Mouse (Mus musculus) intestine, embryonic 15.5 days (tissue): Measurements from ENCODE around the gene Snd1. TPM values are rescaled to one million over a fixed set of nuclear protein-coding genes. Genes with fewer than 3 reads are reported as not detected.

Experiments used
- ATAC-seq: fragments of 200-750 bp; cut with Nextera tagmentation; 2 replicates; pipeline ENCODE4 v1.8.0; 2017; ENCODE audit warnings: moderate TSS enrichment, moderate library complexity
- H3K27ac ChIP-seq: fragments of 300-500 bp; sonication (generic); 2 replicates; pipeline ENCODE4 v1.5.1; 2015; ENCODE audit warnings: mild to moderate bottlenecking, inconsistent platforms
- H3K27me3 ChIP-seq: fragments of 300-500 bp; sonication (generic); replicated peaks from 2 replicates; pipeline ENCODE4 v1.6.1; 2015; ENCODE audit warnings: inconsistent platforms
- H3K36me3 ChIP-seq: fragments of 300-500 bp; sonication (generic); 2 replicates; pipeline ENCODE4 v1.6.1; 2015; ENCODE audit warnings: inconsistent platforms
- H3K4me1 ChIP-seq: fragments of 300-500 bp; sonication (generic); replicated peaks from 2 replicates; pipeline ENCODE4 v1.6.1; 2015; ENCODE audit warnings: inconsistent platforms
- H3K4me2 ChIP-seq: fragments of 300-500 bp; sonication (generic); replicated peaks from 2 replicates; pipeline ENCODE4 v1.6.1; 2015; ENCODE audit warnings: mild to moderate bottlenecking, inconsistent platforms
- H3K4me3 ChIP-seq: fragments of 300-500 bp; sonication (generic); replicated peaks from 2 replicates; pipeline ENCODE4 v1.5.1; 2015; ENCODE audit warnings: inconsistent platforms
- H3K9ac ChIP-seq: fragments of 300-500 bp; sonication (generic); 2 replicates; pipeline ENCODE4 v1.6.1; 2015; ENCODE audit warnings: inconsistent platforms
- H3K9me3 ChIP-seq: fragments of 300-500 bp; sonication (generic); 2 replicates; pipeline ENCODE4 v1.6.1; 2016; ENCODE audit warnings: inconsistent platforms
- WGBS: fragments of 180-500 bp; shearing (Covaris S2); methylation state at CpG from one replicate; pipeline ENCODE4 v1.1.7; 2015; 5-methylcytosine and 5-hydroxymethylcytosine counted together
- polyA plus RNA-seq: library from polyadenylated mRNA; unstranded; fragments of >200 nt; fragmentation: Nextera tagmentation; extraction: Ambion mirVana; gene quantifications from 2 replicates; pipeline ENCODE4 v1.2.1, GENCODE M21; 2015

The Snd1 gene
- polyA plus RNA-seq, 1 experiment from 2014 or later: 128 TPM

DNA sequence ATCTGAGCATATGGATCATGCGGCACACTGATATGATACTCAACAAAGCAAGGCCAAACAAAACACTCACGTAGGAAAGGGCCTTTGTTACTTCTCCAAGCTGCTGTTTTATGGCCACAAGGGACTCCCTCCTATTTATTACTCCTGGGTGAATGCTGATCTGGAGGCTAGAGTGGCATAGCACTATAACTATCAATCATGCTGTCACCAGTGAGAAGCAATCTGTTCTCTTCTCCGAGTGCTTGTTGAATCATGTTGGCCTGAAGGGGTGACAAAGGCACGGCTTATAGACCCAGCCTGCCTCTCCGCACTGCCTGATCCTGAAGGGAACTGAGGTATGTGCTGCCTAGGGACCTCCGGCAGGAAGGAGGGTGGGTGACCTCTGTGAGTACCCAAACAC, 10.3 kb upstream of the Snd1 start:
- Histone ChIP-seq H3K9ac (no peak overlapping the region), H3K4me3 (no peak overlapping the region), H3K27ac (no peak overlapping the region), H3K36me3 (no peaks in the 10 kb centered on the region), H3K27me3 (no peaks in the 10 kb centered on the region), H3K9me3 (no peaks in the 10 kb centered on the region), H3K4me1 (no peaks in the 10 kb centered on the region), H3K4me2 (no peak overlapping the region; the same call in 1 of the 2 replicates)
- WGBS: 16% methylated on average over 6 of the region's 6 CpGs
- ATAC-seq: peak; percentile 91

DNA sequence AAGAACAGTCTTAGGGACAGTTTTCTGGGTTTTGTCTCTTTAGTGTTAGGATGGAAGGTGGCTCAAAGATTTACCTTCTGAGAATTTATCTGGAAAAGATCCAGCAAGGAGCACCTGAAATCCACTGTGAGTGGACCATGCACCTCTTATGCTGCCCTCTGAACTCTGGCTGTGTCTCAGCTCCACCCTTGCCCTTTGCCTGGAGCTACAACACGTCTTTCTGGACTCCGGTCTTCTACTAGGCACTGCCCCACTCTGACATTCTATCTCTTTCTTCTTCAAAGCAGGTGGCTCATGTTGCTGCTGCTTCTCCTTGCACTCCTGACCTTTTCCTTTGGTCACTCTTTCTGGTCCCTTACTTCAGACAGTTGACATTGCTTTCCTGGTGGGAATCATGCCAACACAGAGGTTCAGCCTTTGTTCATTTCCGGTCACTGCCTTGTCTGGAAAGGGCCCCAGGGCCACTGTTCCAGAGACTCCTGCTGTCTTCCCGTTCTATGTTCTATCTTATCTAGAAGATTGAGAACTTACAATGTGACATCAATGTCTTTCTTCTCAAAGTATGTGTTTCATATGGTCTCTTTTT, 4.8 kb upstream of the Snd1 start:
- ATAC-seq: 0 out of 2 replicates have a peak, but pooled peaks have one; percentile 36

DNA sequence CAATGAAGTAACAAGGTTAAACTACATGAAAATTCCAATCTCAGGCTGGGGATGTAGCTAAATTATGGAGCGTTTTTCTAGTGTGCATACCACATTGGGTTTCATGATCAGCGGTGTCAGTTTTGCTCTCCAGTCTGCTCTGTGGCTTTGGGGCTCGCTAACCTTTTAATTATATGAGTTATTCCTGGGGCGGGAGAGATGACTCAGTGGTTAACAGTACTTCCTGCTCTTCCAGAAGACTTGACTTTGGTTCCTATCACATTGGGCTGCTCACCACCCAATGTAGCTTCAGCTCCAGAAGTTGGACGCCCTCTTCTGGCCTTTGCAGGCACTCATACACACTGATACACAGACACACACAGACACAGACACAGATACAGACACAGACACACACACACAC, 4.3 kb upstream of the Snd1 start:
- Histone ChIP-seq H3K4me3 (no peak overlapping the region), H3K4me2 (no peak overlapping the region)
- no peak for ATAC-seq

More for the DNA sequence above, 4.8 kb upstream of the Snd1 start:
- Histone ChIP-seq H3K4me3 (no peak overlapping the region), H3K4me2 (no peak overlapping the region), H3K9ac (no peak overlapping the region), H3K27me3 (no peaks in the 10 kb centered on the region), H3K4me1 (no peaks in the 10 kb centered on the region), H3K9me3 (no peaks in the 10 kb centered on the region), H3K27ac (no peak overlapping the region), H3K36me3 (no peaks in the 10 kb centered on the region)
- WGBS: 63% methylated on average over 4 of the region's 4 CpGs

DNA sequence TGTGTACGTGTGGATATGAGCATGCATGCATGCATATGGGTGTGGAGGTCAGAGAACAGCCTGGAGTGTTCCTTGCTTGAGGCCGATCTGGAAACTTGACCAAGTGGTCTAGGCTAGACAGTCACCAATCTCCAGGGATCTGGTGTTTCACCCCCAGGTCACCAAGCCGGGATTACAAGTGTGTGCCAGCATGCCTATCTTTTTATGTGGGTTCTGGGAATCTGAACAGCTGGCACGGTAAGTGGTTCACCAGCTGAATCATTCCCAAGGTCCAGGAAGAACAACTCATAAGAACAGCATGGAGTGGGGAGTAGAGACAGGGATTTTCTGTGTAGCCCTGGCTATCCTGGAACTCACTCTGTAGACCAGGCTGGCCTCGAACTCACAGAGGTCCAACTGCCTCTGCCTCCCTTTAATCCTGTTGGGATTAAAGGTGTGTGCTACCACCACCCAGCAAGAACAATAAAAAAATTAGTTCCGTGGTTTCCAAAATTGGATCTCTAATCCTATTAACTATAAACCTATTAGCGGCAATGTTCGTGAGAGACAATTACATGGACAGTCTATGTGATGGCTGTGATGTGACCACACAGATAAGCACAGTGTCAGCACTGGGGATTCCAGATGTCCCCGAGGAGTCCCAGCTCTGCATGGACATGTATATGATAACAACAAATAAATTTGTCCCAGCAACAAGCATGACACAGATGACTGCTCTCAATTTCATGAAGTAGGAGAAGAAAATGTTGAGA, 3.5 kb upstream of the Snd1 start:
- Histone ChIP-seq H3K27ac (no peak overlapping the region), H3K9me3 (no peaks in the 10 kb centered on the region), H3K27me3 (no peaks in the 10 kb centered on the region), H3K4me2 (no peak overlapping the region), H3K4me3 (no peak overlapping the region), H3K36me3 (no peaks in the 10 kb centered on the region), H3K4me1 (no peaks in the 10 kb centered on the region), H3K9ac (no peak overlapping the region)
- ATAC-seq: no peak
- WGBS: 87% methylated on average over 9 of the region's 9 CpGs

More for the DNA sequence above, 4.3 kb upstream of the Snd1 start:
- WGBS: 82% methylated on average over 5 of the region's 5 CpGs
- H3K36me3 ChIP-seq: no peaks in the 10 kb centered on the region
- H3K9me3 ChIP-seq: no peaks in the 10 kb centered on the region
- H3K27me3 ChIP-seq: no peaks in the 10 kb centered on the region
- no peak overlapping the region for H3K27ac ChIP-seq
- no peaks in the 10 kb centered on the region for H3K4me1 ChIP-seq
- H3K9ac ChIP-seq: no peak overlapping the region

DNA sequence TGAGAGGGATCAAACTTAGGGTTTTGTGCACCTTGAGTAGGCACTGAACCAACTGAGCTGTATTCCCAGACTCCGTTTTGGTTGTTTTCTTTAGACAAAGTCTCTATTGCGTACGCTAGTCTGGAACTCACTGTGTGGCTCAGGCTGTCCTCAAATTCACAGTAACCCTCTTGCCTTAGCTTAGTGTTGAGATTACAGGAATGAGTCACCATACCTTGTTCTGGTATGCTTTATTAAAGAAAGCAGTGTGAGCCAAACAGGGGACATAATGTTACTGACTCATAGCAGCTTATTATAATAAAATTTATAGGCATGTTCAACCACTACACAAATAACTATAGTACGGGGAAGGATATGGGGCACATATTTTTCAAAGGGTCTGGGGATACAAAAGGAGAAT, 728 bp upstream of the Snd1 start:
- H3K27ac ChIP-seq: no peak overlapping the region
- ATAC-seq: no peak
- 79% methylated on average over 4 of the region's 4 CpGs for WGBS
- no peaks in the 10 kb centered on the region for H3K36me3 ChIP-seq
- H3K9ac ChIP-seq: no peak overlapping the region
- no peaks in the 10 kb centered on the region for H3K9me3 ChIP-seq
- H3K4me3 ChIP-seq: no peak overlapping the region
- no peak overlapping the region for H3K4me2 ChIP-seq
- H3K27me3 ChIP-seq: no peaks in the 10 kb centered on the region
- no peaks in the 10 kb centered on the region for H3K4me1 ChIP-seq

DNA sequence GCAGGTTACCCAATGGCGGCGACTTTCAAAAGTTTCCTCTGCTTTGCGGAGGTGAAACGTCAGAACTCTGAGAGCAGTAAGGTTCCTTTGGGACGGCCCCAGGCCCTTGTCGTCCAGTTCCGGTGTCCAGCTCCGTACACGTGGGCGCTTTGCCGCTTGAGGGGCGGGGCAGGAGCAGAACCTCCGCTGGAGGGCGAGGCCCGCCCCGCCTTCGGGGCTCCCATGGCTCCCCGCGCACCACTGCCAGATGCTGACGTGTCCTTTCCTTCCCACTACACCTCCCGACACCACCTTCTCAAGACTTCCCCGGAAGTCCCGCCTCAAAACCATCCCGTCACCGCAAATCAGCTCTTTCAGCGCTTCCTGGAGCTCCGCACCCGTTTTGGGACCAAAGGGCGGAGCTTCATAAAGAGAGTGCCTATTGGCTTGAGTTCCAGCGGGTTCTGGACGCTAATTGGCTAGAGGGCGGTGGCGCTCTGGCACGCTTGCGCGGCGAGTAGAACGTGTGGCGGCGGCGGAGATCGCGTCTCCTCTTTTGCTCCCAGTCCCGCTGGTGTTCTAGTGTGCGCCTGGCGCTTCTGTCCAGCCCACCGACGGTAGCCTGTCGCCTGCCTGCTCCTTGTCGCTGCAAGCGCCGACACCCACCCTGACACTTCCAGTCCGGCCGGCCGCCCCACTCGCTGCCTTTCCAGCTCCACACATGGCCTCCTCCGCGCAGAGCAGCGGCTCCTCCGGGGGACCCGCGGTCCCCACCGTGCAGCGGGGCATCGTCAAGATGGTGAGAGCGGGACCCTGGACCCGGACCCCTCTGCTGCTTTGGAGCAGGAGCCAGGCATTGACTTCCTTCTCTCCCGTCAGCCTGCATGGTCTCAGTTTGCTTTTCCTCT, 5.2 kb downstream of the Snd1 start:
- peak; percentile 99 for ATAC-seq
- Histone ChIP-seq H3K4me2 (peak overlapping the region; percentile 64), H3K4me1 (peaks cover 24% of the 10 kb centered on the region), H3K4me3 (peak overlapping the region; percentile 99), H3K36me3 (no peaks in the 10 kb centered on the region), H3K9me3 (no peaks in the 10 kb centered on the region), H3K27ac (peak overlapping the region; percentile 87), H3K27me3 (no peaks in the 10 kb centered on the region), H3K9ac (peak overlapping the region; percentile 83)
- under 1% methylated on average over 68 of the region's 68 CpGs for WGBS

DNA sequence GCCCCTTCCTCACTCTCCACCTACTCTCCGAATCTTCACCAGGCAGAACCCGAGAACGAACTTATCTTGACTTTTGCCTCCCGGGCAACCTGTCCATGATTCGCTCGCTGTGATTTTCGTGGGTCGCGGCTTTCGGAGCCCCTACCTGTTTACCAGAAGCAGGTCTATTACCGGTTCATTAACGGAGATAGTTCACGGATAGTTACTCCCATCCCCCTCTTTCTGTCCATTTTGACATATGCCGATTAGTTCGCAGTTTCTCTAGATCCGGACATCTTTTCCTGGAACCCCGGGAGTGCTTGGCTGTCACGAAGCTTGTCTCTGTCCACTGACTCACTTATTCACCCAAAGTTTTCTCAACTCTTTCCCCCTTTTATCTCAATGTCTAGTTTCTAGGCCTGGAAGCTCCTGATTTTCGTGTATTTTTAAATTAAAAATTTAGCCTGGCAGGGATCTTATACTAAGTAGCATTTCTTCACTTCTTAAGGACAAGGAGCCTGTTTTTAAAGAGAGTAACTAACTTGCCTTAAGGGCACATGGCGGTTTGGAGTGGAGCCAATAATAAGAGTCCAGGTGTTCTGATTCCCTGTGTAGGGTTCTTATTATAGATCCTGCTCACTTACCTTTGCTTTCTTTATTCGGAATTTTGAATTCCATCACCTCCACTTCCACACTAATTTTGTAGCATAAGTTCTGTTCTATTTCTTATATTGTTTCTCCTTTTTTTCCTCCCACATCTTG, 6.0 kb downstream of the Snd1 start:
- ATAC-seq: no peak
- peaks cover 24% of the 10 kb centered on the region for H3K4me1 ChIP-seq
- peak overlapping the region; percentile 64 for H3K4me2 ChIP-seq
- H3K27me3 ChIP-seq: no peaks in the 10 kb centered on the region
- peak overlapping the region; percentile 87 for H3K27ac ChIP-seq
- peak overlapping the region; percentile 99 for H3K4me3 ChIP-seq
- peak overlapping the region; percentile 83 for H3K9ac ChIP-seq
- no peaks in the 10 kb centered on the region for H3K36me3 ChIP-seq
- WGBS: 5% methylated on average over 21 of the region's 21 CpGs
- H3K9me3 ChIP-seq: no peaks in the 10 kb centered on the region

DNA sequence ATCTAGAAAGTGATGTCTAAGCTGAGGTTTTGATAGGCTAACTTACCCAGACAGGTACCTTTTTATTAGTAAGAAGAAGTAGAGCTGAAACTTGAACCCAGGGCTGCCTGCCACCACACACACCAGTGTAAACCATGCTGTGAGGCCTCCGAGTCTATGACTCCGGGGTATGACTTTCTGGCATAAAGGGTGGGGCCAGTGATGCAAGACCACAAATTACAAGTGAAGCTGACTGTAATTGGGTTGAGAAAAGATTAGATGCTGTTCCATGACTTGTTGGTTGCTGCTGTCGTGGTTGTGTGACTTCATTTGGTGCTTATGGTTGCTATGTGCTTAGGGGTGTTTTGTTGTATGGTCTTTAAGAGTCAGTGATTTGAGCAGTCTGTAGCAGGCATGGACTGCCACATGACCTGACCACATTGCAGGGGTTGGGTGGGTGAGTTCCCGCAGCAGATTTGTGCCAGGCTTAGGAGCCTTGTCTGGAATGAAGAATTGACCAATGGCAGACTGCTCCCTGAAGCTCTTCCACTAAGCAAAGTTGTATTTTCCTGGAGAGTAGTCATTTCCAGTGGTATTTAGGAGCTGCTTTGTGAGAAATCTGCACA, 7.9 kb downstream of the Snd1 start:
- no peak overlapping the region for H3K9ac ChIP-seq
- H3K4me1 ChIP-seq: peaks cover 30% of the 10 kb centered on the region
- no peaks in the 10 kb centered on the region for H3K36me3 ChIP-seq
- ATAC-seq: no peak
- H3K4me2 ChIP-seq: peak overlapping the region; percentile 64
- WGBS: 60% methylated on average over 4 of the region's 4 CpGs
- no peak overlapping the region for H3K4me3 ChIP-seq
- no peaks in the 10 kb centered on the region for H3K27me3 ChIP-seq
- H3K27ac ChIP-seq: no peak overlapping the region
- H3K9me3 ChIP-seq: no peaks in the 10 kb centered on the region

DNA sequence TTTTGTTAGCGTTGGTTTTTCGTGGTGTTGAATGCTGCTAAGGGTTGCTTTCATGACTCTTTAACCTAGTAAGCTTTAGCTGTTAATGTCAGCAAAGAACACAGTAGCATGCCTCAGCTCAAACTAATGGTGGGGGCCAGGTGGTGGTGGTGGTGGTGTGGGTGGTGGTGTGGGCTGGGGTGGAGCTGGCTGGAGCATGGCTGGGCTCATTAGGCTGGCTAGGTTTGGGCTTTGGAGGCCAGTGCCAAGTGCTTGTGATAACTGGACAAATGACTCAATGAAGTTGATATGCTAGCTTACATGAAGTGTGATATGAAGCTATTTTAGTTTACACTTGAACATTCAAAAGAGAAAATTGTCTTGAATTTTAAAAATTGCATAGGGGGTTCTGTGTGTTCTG, 11.1 kb downstream of the Snd1 start:
- 100% methylated on average over 2 of the region's 2 CpGs for WGBS
- H3K4me3 ChIP-seq: no peak overlapping the region
- H3K9ac ChIP-seq: no peak overlapping the region
- no peaks in the 10 kb centered on the region for H3K27me3 ChIP-seq
- H3K36me3 ChIP-seq: no peaks in the 10 kb centered on the region
- H3K27ac ChIP-seq: no peak overlapping the region
- no peak overlapping the region for H3K4me2 ChIP-seq
- no peaks in the 10 kb centered on the region for H3K9me3 ChIP-seq
- ATAC-seq: no peak
- peaks cover 30% of the 10 kb centered on the region for H3K4me1 ChIP-seq

DNA sequence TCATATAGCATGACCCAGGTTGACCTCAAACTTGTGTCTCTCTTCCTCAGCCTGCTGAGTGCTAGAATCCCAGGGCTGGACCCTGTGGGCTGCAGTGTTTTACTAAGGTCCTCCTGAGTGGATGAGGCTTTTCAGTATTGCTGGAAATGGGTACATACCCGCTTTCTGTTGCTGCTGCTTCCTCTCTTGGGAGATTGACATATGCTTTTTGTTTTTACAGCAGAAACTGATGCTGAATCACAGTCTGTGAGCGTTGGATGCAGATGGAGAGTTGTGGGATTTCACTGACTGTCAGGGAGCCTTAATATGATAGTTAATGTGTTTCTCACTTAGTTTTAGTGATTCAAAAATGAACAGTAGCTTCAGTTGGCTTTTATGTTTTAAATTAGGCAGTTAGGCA, 11.5 kb downstream of the Snd1 start:
- Histone ChIP-seq H3K4me3 (no peak overlapping the region), H3K27me3 (no peaks in the 10 kb centered on the region), H3K4me2 (no peak overlapping the region), H3K9ac (no peak overlapping the region), H3K4me1 (peaks cover 29% of the 10 kb centered on the region), H3K36me3 (no peaks in the 10 kb centered on the region), H3K9me3 (no peaks in the 10 kb centered on the region), H3K27ac (no peak overlapping the region)
- no peak for ATAC-seq
- 89% methylated on average over 2 of the region's 2 CpGs for WGBS

DNA sequence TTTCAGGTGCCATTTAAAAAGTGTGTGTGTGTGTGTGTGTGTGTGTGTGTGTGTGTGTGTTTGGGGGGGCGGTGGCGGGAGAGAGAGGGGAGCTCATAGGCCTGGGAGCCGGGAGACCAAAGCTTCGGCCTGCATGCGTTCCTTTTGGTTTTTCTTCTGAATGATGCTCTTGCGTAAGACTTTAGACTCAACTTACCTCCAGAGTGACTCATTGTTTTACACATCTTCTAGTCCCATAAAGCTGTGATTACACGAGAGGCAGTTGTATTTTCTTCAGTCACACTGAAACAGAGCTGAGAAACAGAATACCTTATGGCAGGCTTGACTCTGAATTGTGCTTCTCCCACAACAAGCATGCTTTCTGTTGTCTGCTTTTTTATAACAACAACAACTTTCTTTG, 12.0 kb downstream of the Snd1 start:
- Histone ChIP-seq H3K36me3 (no peaks in the 10 kb centered on the region), H3K27ac (no peak overlapping the region), H3K4me2 (no peak overlapping the region), H3K9ac (no peak overlapping the region), H3K9me3 (no peaks in the 10 kb centered on the region), H3K4me1 (peaks cover 25% of the 10 kb centered on the region), H3K27me3 (no peaks in the 10 kb centered on the region), H3K4me3 (no peak overlapping the region)
- peak; percentile 23; the same call in 1 of the 2 replicates for ATAC-seq
- 76% methylated on average over 7 of the region's 7 CpGs for WGBS
